Mouse (Mus musculus) kidney, embryonic 16.5 days (tissue): ENCODE data around the gene Syne2. TPM values are rescaled to one million over a fixed set of nuclear protein-coding genes. Genes with fewer than 3 reads are reported as not detected.

Experiments used
- ATAC-seq: fragments of 200-750 bp; cut with Nextera tagmentation; 2 replicates; pipeline ENCODE4 v1.8.0; 2017; ENCODE audit warnings: moderate TSS enrichment; ENCODE audit not compliant: low FRiP score, low TSS enrichment
- H3K27ac ChIP-seq: fragments of 300-500 bp; sonication (generic); 2 replicates; pipeline ENCODE4 v1.5.1; 2014; ENCODE audit warnings: low read length
- H3K27me3 ChIP-seq: fragments of 300-500 bp; sonication (generic); 2 replicates; pipeline ENCODE4 v1.6.1; 2014; ENCODE audit warnings: low read length, control low read depth, mixed read lengths; ENCODE audit not compliant: insufficient read depth
- H3K36me3 ChIP-seq: fragments of 300-500 bp; sonication (generic); 2 replicates; pipeline ENCODE4 v1.6.1; 2014; ENCODE audit warnings: low read length, control low read depth, mixed read lengths; ENCODE audit not compliant: insufficient read depth
- H3K4me1 ChIP-seq: fragments of 300-500 bp; sonication (generic); 2 replicates; pipeline ENCODE4 v1.6.1; 2014; ENCODE audit warnings: low read length, control low read depth, mixed read lengths; ENCODE audit not compliant: insufficient read depth
- H3K4me2 ChIP-seq: fragments of 300-500 bp; sonication (generic); replicated peaks from 2 replicates; pipeline ENCODE4 v1.6.1; 2014; ENCODE audit warnings: low read depth, low read length
- H3K4me3 ChIP-seq: fragments of 300-500 bp; sonication (generic); 2 replicates; pipeline ENCODE4 v1.5.1; 2014; ENCODE audit warnings: mild to moderate bottlenecking, low read length
- H3K9ac ChIP-seq: fragments of 300-500 bp; sonication (generic); replicated peaks from 2 replicates; pipeline ENCODE4 v1.6.1; 2014; ENCODE audit warnings: low read length
- H3K9me3 ChIP-seq: fragments of 300-500 bp; sonication (generic); 2 replicates; pipeline ENCODE4 v1.6.1; 2016; ENCODE audit warnings: low read length, control low read depth
- WGBS: fragments of 180-500 bp; shearing (Covaris S2); extraction: QIAGEN DNeasy Blood & Tissue Kit; methylation state at CpG from one replicate; pipeline ENCODE4 v1.1.7; 2014; 5-methylcytosine and 5-hydroxymethylcytosine counted together
- polyA plus RNA-seq: library from polyadenylated mRNA; unstranded; fragments of >200 nt; fragmentation: Nextera tagmentation; extraction: Ambion mirVana; gene quantifications from 2 replicates; pipeline ENCODE4 v1.2.1, GENCODE M21; 2015

Gene Syne2
- polyA plus RNA-seq, 1 experiment from 2014 or later: 58.7 TPM

GRCm38 (mm10) chr12:76048672-76049071, 230.7 kb downstream of the Syne2 start:
- ATAC-seq: no peak
- H3K4me3 ChIP-seq: no peak overlapping the region
- no peak overlapping the region for H3K27ac ChIP-seq
- H3K36me3 ChIP-seq: peaks cover 29% of the 10 kb centered on the region
- H3K9me3 ChIP-seq: no peaks in the 10 kb centered on the region
- no peaks in the 10 kb centered on the region for H3K4me1 ChIP-seq
- H3K4me2 ChIP-seq: no peak overlapping the region
- 71% methylated on average over 8 of the region's 8 CpGs for WGBS
- H3K9ac ChIP-seq: no peak overlapping the region
- H3K27me3 ChIP-seq: no peaks in the 10 kb centered on the region

- H3K9me3 ChIP-seq: no peaks in the 10 kb centered on the region
- no peak overlapping the region for H3K4me2 ChIP-seq
- 76% methylated on average over 5 of the region's 5 CpGs for WGBS
Observed at GRCm38 (mm10) chr12:76049343-76049742, 231.4 kb downstream of the Syne2 start.

GRCm38 (mm10) chr12:76051879-76052278, 233.9 kb downstream of the Syne2 start:
- Histone ChIP-seq H3K4me1 (no peaks in the 10 kb centered on the region), H3K27ac (no peak overlapping the region), H3K9me3 (no peaks in the 10 kb centered on the region), H3K4me2 (no peak overlapping the region), H3K36me3 (peaks cover 36% of the 10 kb centered on the region), H3K9ac (no peak overlapping the region), H3K4me3 (no peak overlapping the region), H3K27me3 (no peaks in the 10 kb centered on the region)
- 89% methylated on average over 9 of the region's 9 CpGs for WGBS
- no peak for ATAC-seq

More at GRCm38 (mm10) chr12:76049343-76049742, 231.4 kb downstream of the Syne2 start:
- H3K27me3 ChIP-seq: no peaks in the 10 kb centered on the region
- no peak overlapping the region for H3K9ac ChIP-seq
- H3K4me1 ChIP-seq: no peaks in the 10 kb centered on the region
- H3K27ac ChIP-seq: no peak overlapping the region
- H3K36me3 ChIP-seq: peaks cover 27% of the 10 kb centered on the region
- H3K4me3 ChIP-seq: no peak overlapping the region
- no peak for ATAC-seq

- no peak overlapping the region for H3K27ac ChIP-seq
- H3K9me3 ChIP-seq: no peaks in the 10 kb centered on the region
- H3K4me1 ChIP-seq: no peaks in the 10 kb centered on the region
- H3K9ac ChIP-seq: no peak overlapping the region
- 86% methylated on average over 9 of the region's 9 CpGs for WGBS
- no peaks in the 10 kb centered on the region for H3K27me3 ChIP-seq
- no peak overlapping the region for H3K4me2 ChIP-seq
- H3K36me3 ChIP-seq: peaks cover 42% of the 10 kb centered on the region
- no peak overlapping the region for H3K4me3 ChIP-seq
- no peak for ATAC-seq
Observed at GRCm38 (mm10) chr12:76054653-76055052, 236.7 kb downstream of the Syne2 start.

- Histone ChIP-seq H3K36me3 (peaks cover 48% of the 10 kb centered on the region), H3K4me3 (no peak overlapping the region), H3K9me3 (no peaks in the 10 kb centered on the region), H3K27ac (no peak overlapping the region), H3K27me3 (no peaks in the 10 kb centered on the region), H3K4me1 (no peaks in the 10 kb centered on the region), H3K9ac (no peak overlapping the region), H3K4me2 (no peak overlapping the region)
- 93% methylated on average over 4 of the region's 4 CpGs for whole genome bisulfite sequencing
- ATAC-seq: no peak
Observed at GRCm38 (mm10) chr12:76063001-76063400, 245.1 kb downstream of the Syne2 start.

- Histone ChIP-seq H3K4me1 (peaks cover 6% of the 10 kb centered on the region), H3K27me3 (no peaks in the 10 kb centered on the region), H3K9me3 (no peaks in the 10 kb centered on the region), H3K27ac (no peak overlapping the region), H3K4me3 (no peak overlapping the region), H3K4me2 (no peak overlapping the region), H3K9ac (no peak overlapping the region), H3K36me3 (peaks cover 21% of the 10 kb centered on the region)
- ATAC-seq: no peak
- 86% methylated on average over 5 of the region's 5 CpGs for WGBS
Observed at GRCm38 (mm10) chr12:76070386-76070785, 252.5 kb downstream of the Syne2 start.

GRCm38 (mm10) chr12:76071935-76072849, 254.3 kb downstream of the Syne2 start:
- H3K9me3 ChIP-seq: no peaks in the 10 kb centered on the region
- H3K9ac ChIP-seq: peak overlapping the region; percentile 53
- peaks cover 6% of the 10 kb centered on the region for H3K4me1 ChIP-seq
- peak overlapping the region; percentile 30; the same call in 1 of the 2 replicates for H3K27ac ChIP-seq
- H3K4me3 ChIP-seq: peak overlapping the region; percentile 25
- ATAC-seq: peak; percentile 70
- H3K4me2 ChIP-seq: peak overlapping the region; percentile 41
- peaks cover 12% of the 10 kb centered on the region; the same call in 1 of the 2 replicates for H3K36me3 ChIP-seq
- no peaks in the 10 kb centered on the region for H3K27me3 ChIP-seq
- 24% methylated on average over 19 of the region's 19 CpGs for WGBS

GRCm38 (mm10) chr12:76073066-76073826, 255.3 kb downstream of the Syne2 start:
- Histone ChIP-seq H3K36me3 (peaks cover 12% of the 10 kb centered on the region; the same call in 1 of the 2 replicates), H3K4me3 (no peak overlapping the region), H3K9me3 (no peaks in the 10 kb centered on the region), H3K9ac (no peak overlapping the region), H3K27me3 (no peaks in the 10 kb centered on the region), H3K4me1 (peaks cover 6% of the 10 kb centered on the region), H3K4me2 (no peak overlapping the region), H3K27ac (no peak overlapping the region)
- no peak for ATAC-seq
- 31% methylated on average over 13 of the region's 13 CpGs for WGBS

GRCm38 (mm10) chr12:76073981-76074380, 256.0 kb downstream of the Syne2 start:
- H3K4me3 ChIP-seq: no peak overlapping the region
- no peak overlapping the region for H3K4me2 ChIP-seq
- no peaks in the 10 kb centered on the region for H3K9me3 ChIP-seq
- H3K27me3 ChIP-seq: no peaks in the 10 kb centered on the region
- H3K27ac ChIP-seq: no peak overlapping the region
- H3K9ac ChIP-seq: no peak overlapping the region
- WGBS: 64% methylated on average over 7 of the region's 7 CpGs
- H3K36me3 ChIP-seq: peaks cover 16% of the 10 kb centered on the region
- ATAC-seq: no peak
- peaks cover 6% of the 10 kb centered on the region for H3K4me1 ChIP-seq
